Mouse (Mus musculus) liver, adult 2 months (tissue): Measurements from ENCODE around the gene Gm10320. TPM values are rescaled to one million over a fixed set of nuclear protein-coding genes. Genes with fewer than 3 reads are reported as not detected.

ENCODE experiments used
- DNase-seq: peaks from one replicate; pipeline ENCODE4 v3.0.0-alpha.2; 2011; ENCODE audit warnings: low read depth, low spot score; ENCODE audit errors: extremely low read depth
- H3K27ac ChIP-seq: fragments of 200-500 bp; replicated peaks from 2 replicates; pipeline ENCODE4 v1.5.1; 2012; ENCODE audit warnings: low read depth, mild to moderate bottlenecking, control low read depth, inconsistent platforms, low read length; ENCODE audit not compliant: insufficient read depth
- H3K27me3 ChIP-seq: fragments of 200-500 bp; 2 replicates; pipeline ENCODE4 v1.6.1; 2012; ENCODE audit warnings: mild to moderate bottlenecking, moderate library complexity, low read length, inconsistent platforms; ENCODE audit not compliant: control insufficient read depth, insufficient read depth
- H3K36me3 ChIP-seq: fragments of 200-500 bp; 2 replicates; pipeline ENCODE4 v1.6.1; 2012; ENCODE audit warnings: low read length, inconsistent platforms; ENCODE audit not compliant: control insufficient read depth, insufficient read depth
- H3K4me1 ChIP-seq: fragments of 200-500 bp; 2 replicates; pipeline ENCODE4 v1.6.1; 2011; ENCODE audit warnings: low read length; ENCODE audit not compliant: control insufficient read depth, insufficient read depth
- H3K4me3 ChIP-seq: fragments of 200-500 bp; 2 replicates; pipeline ENCODE4 v1.5.1; 2011; ENCODE audit warnings: low read depth, mild to moderate bottlenecking, control low read depth, low read length, moderate library complexity; ENCODE audit not compliant: insufficient read depth
- H3K79me2 ChIP-seq: fragments of 200-500 bp; 2 replicates; pipeline ENCODE4 v1.6.1; 2012; ENCODE audit warnings: inconsistent platforms, mild to moderate bottlenecking, low read length, moderate library complexity; ENCODE audit not compliant: control insufficient read depth, insufficient read depth
- H3K9ac ChIP-seq: fragments of 200-500 bp; 2 replicates; pipeline ENCODE4 v1.6.1; 2012; ENCODE audit warnings: low read depth, mild to moderate bottlenecking, control low read depth, inconsistent platforms, low read length
- CTCF ChIP-seq: fragments of 200-500 bp; IDR thresholded peaks from 2 replicates; pipeline ENCODE4 v1.5.1; 2011; ENCODE audit warnings: low read depth, low read length, control low read depth
- POLR2A ChIP-seq: fragments of 200-500 bp; IDR thresholded peaks from 2 replicates; pipeline ENCODE4 v1.6.1; 2011; ENCODE audit warnings: low read length, control low read depth; ENCODE audit not compliant: insufficient read depth; ENCODE audit errors: extremely low read depth
- WGBS: fragments of 180-500 bp; shearing (Covaris S2); methylation state at CpG from one replicate; pipeline ENCODE4 v1.1.7; 2018; 5-methylcytosine and 5-hydroxymethylcytosine counted together
- polyA plus RNA-seq: library from polyadenylated mRNA; depleted of rRNA; stranded (reverse); fragments of >200 nt; gene quantifications from 2 replicates; pipeline ENCODE4 v1.2.3, GENCODE M21; 2012
- total RNA-seq: library from RNA; depleted of rRNA; stranded (reverse); fragments of >200 nt; gene quantifications from 2 replicates; pipeline ENCODE4 v1.2.3, GENCODE M21; 2014

Gm10320 gene
- total and polyA plus RNA-seq, 2 experiments, result 0.37 to 0.70 TPM

DNA sequence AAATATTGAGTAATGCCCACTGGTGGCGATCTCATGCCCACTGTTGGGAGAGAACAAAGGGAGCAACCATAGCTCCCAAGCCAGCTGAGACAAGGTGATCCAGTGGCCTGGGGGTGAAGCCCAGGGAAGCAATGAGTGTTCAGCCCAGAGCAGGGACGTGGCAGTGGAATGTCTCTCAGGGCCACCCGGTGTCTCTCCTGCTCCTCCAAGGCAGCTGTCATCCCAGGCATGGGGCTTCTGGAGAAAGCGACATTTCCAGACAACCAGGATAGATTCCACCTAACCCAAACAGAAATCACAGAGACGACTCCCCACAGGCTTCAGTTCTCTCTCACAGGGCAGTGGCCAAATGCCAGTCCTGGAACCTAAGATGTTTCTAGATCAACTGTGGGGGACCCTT lies 6.4 kb downstream of the Gm10320 start:
- Histone ChIP-seq H3K4me3 (no peak overlapping the region), H3K9ac (no peak overlapping the region), H3K27ac (no peak overlapping the region), H3K27me3 (no peaks in the 10 kb centered on the region), H3K79me2 (no peaks in the 10 kb centered on the region), H3K4me1 (no peaks in the 10 kb centered on the region), H3K36me3 (no peaks in the 10 kb centered on the region)
- TF ChIP-seq POLR2A, result no peak
- TF ChIP-seq CTCF, result no peak
- no peak for DNase-seq
- WGBS, result 80% methylated on average over 5 of the region's 5 CpGs

GRCm38 (mm10) chr13:98477991-98478390 lies 13.8 kb downstream of the Gm10320 start:
- Histone ChIP-seq H3K36me3 (no peaks in the 10 kb centered on the region), H3K27ac (no peak overlapping the region), H3K4me1 (no peaks in the 10 kb centered on the region), H3K27me3 (no peaks in the 10 kb centered on the region; the same call in 1 of the 2 replicates), H3K9ac (no peak overlapping the region), H3K79me2 (no peaks in the 10 kb centered on the region), H3K4me3 (no peak overlapping the region)
- 89% methylated on average over 3 of the region's 3 CpGs for whole genome bisulfite sequencing
- DNase-seq, result no peak
- TF ChIP-seq CTCF, result no peak

DNA sequence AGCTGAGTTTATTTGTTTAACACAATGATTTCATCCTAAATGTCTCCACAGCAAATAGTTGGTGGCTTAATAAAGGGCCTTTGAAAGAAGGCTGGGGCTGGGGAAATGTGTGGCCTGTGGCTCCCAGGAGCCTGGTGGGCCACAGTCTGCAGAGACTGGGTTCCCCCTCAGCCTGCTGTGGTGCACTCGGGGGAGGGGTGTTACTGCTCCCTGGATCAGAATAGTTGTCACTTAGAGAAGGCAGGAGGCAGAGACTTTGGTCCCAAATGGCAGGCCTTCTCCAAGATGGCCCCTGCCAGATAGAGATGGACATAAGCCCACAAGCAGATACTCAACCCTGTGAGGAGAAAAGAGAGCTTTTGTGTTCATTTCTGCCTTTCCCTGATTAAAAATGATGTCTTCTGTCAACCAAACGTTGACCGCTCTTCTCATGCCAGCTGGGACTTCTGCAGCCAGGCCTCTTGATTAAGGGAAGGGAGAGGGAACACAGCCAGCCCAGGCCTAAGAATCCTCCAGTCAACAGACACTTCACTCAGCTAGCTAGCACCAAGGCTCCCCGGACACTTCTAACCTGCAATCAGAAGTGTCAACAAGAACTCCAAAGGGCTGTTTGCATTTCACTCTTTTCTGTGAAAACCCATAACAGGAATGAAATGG lies 14.8 kb downstream of the Gm10320 start:
- Histone ChIP-seq H3K4me3 (no peak overlapping the region), H3K27me3 (no peaks in the 10 kb centered on the region; the same call in 1 of the 2 replicates), H3K9ac (no peak overlapping the region), H3K79me2 (no peaks in the 10 kb centered on the region), H3K4me1 (no peaks in the 10 kb centered on the region), H3K27ac (no peak overlapping the region), H3K36me3 (no peaks in the 10 kb centered on the region)
- DNase-seq, result no peak
- 57% methylated on average over 4 of the region's 4 CpGs for WGBS
- TF ChIP-seq CTCF (no peak), POLR2A (no peak)

GRCm38 (mm10) chr13:98476175-98476838 lies 15.5 kb downstream of the Gm10320 start:
- Histone ChIP-seq H3K27ac (no peak overlapping the region), H3K4me3 (no peak overlapping the region), H3K36me3 (no peaks in the 10 kb centered on the region), H3K9ac (no peak overlapping the region), H3K79me2 (no peaks in the 10 kb centered on the region), H3K4me1 (no peaks in the 10 kb centered on the region), H3K27me3 (no peaks in the 10 kb centered on the region; the same call in 1 of the 2 replicates)
- TF ChIP-seq POLR2A, result no peak
- no peak for TF ChIP-seq CTCF
- 35% methylated on average over 14 of the region's 14 CpGs for WGBS
- DNase-seq, result no peak

DNA sequence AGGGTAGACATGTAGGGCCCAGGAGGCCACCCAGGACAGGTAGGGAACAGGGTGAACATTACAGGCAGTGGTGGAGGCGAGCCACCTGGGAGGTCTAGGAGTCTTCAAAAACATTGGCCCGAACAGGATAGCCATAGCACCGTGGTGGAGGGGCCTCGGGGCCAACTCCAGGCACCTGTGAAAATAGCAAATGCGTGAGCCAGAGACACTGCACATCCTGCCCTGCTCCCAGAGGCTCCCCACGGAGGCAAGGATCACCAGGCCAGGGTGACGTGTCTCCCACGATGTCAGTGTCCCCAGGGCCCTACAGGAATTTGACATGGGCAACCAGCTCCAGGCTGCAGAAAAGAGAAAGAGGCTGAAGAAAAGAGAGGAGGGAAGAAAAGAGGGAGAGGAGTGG lies 16.1 kb downstream of the Gm10320 start:
- H3K79me2 ChIP-seq, result no peaks in the 10 kb centered on the region
- no peak overlapping the region for H3K27ac ChIP-seq
- H3K4me1 ChIP-seq, result no peaks in the 10 kb centered on the region
- no peak for TF ChIP-seq CTCF
- TF ChIP-seq POLR2A, result no peak
- 43% methylated on average over 8 of the region's 8 CpGs for WGBS
- H3K4me3 ChIP-seq, result no peak overlapping the region
- no peaks in the 10 kb centered on the region for H3K36me3 ChIP-seq
- H3K27me3 ChIP-seq, result no peaks in the 10 kb centered on the region; the same call in 1 of the 2 replicates
- H3K9ac ChIP-seq, result no peak overlapping the region
- no peak for DNase-seq

GRCm38 (mm10) chr13:98473034-98473433 lies 18.8 kb downstream of the Gm10320 start:
- peaks cover 3% of the 10 kb centered on the region; the same call in 1 of the 2 replicates for H3K27me3 ChIP-seq
- 68% methylated on average over 4 of the region's 4 CpGs for WGBS
- no peak for TF ChIP-seq POLR2A
- TF ChIP-seq CTCF, result no peak
- H3K4me3 ChIP-seq, result no peak overlapping the region
- no peaks in the 10 kb centered on the region for H3K79me2 ChIP-seq
- H3K36me3 ChIP-seq, result no peaks in the 10 kb centered on the region
- H3K4me1 ChIP-seq, result no peaks in the 10 kb centered on the region
- H3K9ac ChIP-seq, result no peak overlapping the region
- no peak for DNase-seq
- H3K27ac ChIP-seq, result no peak overlapping the region
